Mouse (Mus musculus): ENCODE results near the gene Fpgs. TPM values are rescaled to one million over a fixed set of nuclear protein-coding genes. Genes with fewer than 3 reads are reported as not detected.

Fpgs gene
- polyA plus RNA-seq, 1 experiment from 2014 or later = 28.9 TPM

- ChIA-PET CTCF (no interaction called here), POLR2A (no interaction called here)
- DNase-seq (ENCODE audit: low read depth, low spot score) (no peak), ATAC-seq (no peak)
- in situ Hi-C loops (cut with MboI; ENCODE audit: low pct_unique_long_range_greater_than_20kb) = no loop called here
- TF ChIP-seq CTCF (IDR thresholded peaks at IDR 0.05) = no peak
- H3K27me3 ChIP-seq = no peaks in the 10 kb centered on the region
Measured at GRCm38 (mm10) chr2:32658873-32659272, 45.1 kb downstream of the Fpgs start.

- no peak for ATAC-seq
- CTCF ChIA-PET = no interaction called here
- in situ Hi-C loops (cut with MboI; ENCODE audit: low pct_unique_long_range_greater_than_20kb) = no loop called here
- H3K27me3 ChIP-seq = no peaks in the 10 kb centered on the region
- DNase-seq (ENCODE audit: low read depth, low spot score) = no peak
- no peak for TF ChIP-seq CTCF (IDR thresholded peaks at IDR 0.05)
- POLR2A ChIA-PET = no interaction called here
Measured at GRCm38 (mm10) chr2:32655826-32656225, 48.1 kb downstream of the Fpgs start.

- DNase-seq (ENCODE audit: low read depth, low spot score) (no peak), ATAC-seq (no peak)
- no peaks in the 10 kb centered on the region for H3K27me3 ChIP-seq
- ChIA-PET CTCF (no interaction called here), POLR2A (no interaction called here)
- in situ Hi-C loops (cut with MboI; ENCODE audit: low pct_unique_long_range_greater_than_20kb) = no loop called here
- TF ChIP-seq CTCF (IDR thresholded peaks at IDR 0.05) = no peak
Measured at GRCm38 (mm10) chr2:32655394-32655744, 48.6 kb downstream of the Fpgs start.

- DNase-seq (ENCODE audit: low read depth, low spot score) (no peak), ATAC-seq (no peak)
- CTCF ChIA-PET = no interaction called here
- TF ChIP-seq CTCF (IDR thresholded peaks at IDR 0.05) = no peak
- in situ Hi-C loops (cut with MboI; ENCODE audit: low pct_unique_long_range_greater_than_20kb) = no loop called here
- POLR2A ChIA-PET = no interaction called here
- H3K27me3 ChIP-seq = no peaks in the 10 kb centered on the region
Measured at GRCm38 (mm10) chr2:32654743-32655393, 49.1 kb downstream of the Fpgs start.

- H3K27me3 ChIP-seq = no peaks in the 10 kb centered on the region
- DNase-seq (ENCODE audit: low read depth, low spot score) (no peak), ATAC-seq (peak; percentile 35)
- TF ChIP-seq CTCF (IDR thresholded peaks at IDR 0.05) = no peak
- POLR2A ChIA-PET = no interaction called here
- in situ Hi-C loops (cut with MboI; ENCODE audit: low pct_unique_long_range_greater_than_20kb) = no loop called here
- CTCF ChIA-PET = interaction anchor here (1.5 kb wide), 1 partner anchor 14 kb away, joined by 3 read pairs; no protein-coding TSS in a partner anchor
Measured at GRCm38 (mm10) chr2:32653764-32654163, 50.2 kb downstream of the Fpgs start.

- ChIA-PET POLR2A (no interaction called here), CTCF (interaction anchor here (2.1 kb wide), 1 partner anchor 42 kb away, joined by 6 read pairs; no protein-coding TSS in a partner anchor)
- no peaks in the 10 kb centered on the region for H3K27me3 ChIP-seq
- DNase-seq (ENCODE audit: low read depth, low spot score) (no peak), ATAC-seq (no peak)
- in situ Hi-C loops (cut with MboI; ENCODE audit: low pct_unique_long_range_greater_than_20kb) = no loop called here
- no peak for TF ChIP-seq CTCF (IDR thresholded peaks at IDR 0.05)
Measured at GRCm38 (mm10) chr2:32647366-32647765, 56.6 kb downstream of the Fpgs start.

GRCm38 (mm10) chr2:32646379-32647056 lies 57.4 kb downstream of the Fpgs start, which contains the start of gene Eng:
Gene Eng, plus strand, starts transcription at chr2:32646595.
- no peaks in the 10 kb centered on the region for H3K27me3 ChIP-seq
- no peak for TF ChIP-seq CTCF (IDR thresholded peaks at IDR 0.05)
- POLR2A ChIA-PET = interaction anchor here (1.0 kb wide), 1 partner anchor 9 kb away, joined by 6 read pairs; no protein-coding TSS in a partner anchor
- DNase-seq (ENCODE audit: low read depth, low spot score) (no peak), ATAC-seq (no peak)
- CTCF ChIA-PET = interaction anchor here (1.0 to 2.1 kb wide), 2 partner anchors 14 to 42 kb away, joined by 4 to 6 read pairs; no protein-coding TSS in a partner anchor
- in situ Hi-C loops (cut with MboI; ENCODE audit: low pct_unique_long_range_greater_than_20kb) = no loop called here

GRCm38 (mm10) chr2:32645647-32646046 lies 58.3 kb downstream of the Fpgs start:
- no peaks in the 10 kb centered on the region for H3K27me3 ChIP-seq
- DNase-seq (ENCODE audit: low read depth, low spot score) (no peak), ATAC-seq (no peak)
- TF ChIP-seq CTCF (IDR thresholded peaks at IDR 0.05) = no peak
- CTCF ChIA-PET = interaction anchor here (1.0 to 2.1 kb wide), 2 partner anchors 13 to 43 kb away, joined by 4 to 6 read pairs; no protein-coding TSS in a partner anchor
- POLR2A ChIA-PET = no interaction called here
- in situ Hi-C loops (cut with MboI; ENCODE audit: low pct_unique_long_range_greater_than_20kb) = no loop called here

GRCm38 (mm10) chr2:32644799-32645475 lies 59.0 kb downstream of the Fpgs start:
- in situ Hi-C loops (cut with MboI; ENCODE audit: low pct_unique_long_range_greater_than_20kb) = no loop called here
- H3K27me3 ChIP-seq = no peaks in the 10 kb centered on the region
- ChIA-PET POLR2A (no interaction called here), CTCF (interaction anchor here (2.1 kb wide), 1 partner anchor 44 kb away, joined by 6 read pairs; no protein-coding TSS in a partner anchor)
- ATAC-seq (no peak), DNase-seq (ENCODE audit: low read depth, low spot score) (no peak)
- no peak for TF ChIP-seq CTCF (IDR thresholded peaks at IDR 0.05)

- no peaks in the 10 kb centered on the region for H3K27me3 ChIP-seq
- TF ChIP-seq CTCF (IDR thresholded peaks at IDR 0.05) = no peak
- ChIA-PET POLR2A (no interaction called here), CTCF (interaction anchor here (0.7 kb wide), 1 partner anchor 45 kb away, joined by 3 read pairs; no protein-coding TSS in a partner anchor)
- DNase-seq (ENCODE audit: low read depth, low spot score) (no peak), ATAC-seq (no peak)
- in situ Hi-C loops (cut with MboI; ENCODE audit: low pct_unique_long_range_greater_than_20kb) = no loop called here
Measured at GRCm38 (mm10) chr2:32644083-32644482, 59.9 kb downstream of the Fpgs start.

GRCm38 (mm10) chr2:32642813-32643212 lies 61.1 kb downstream of the Fpgs start:
- ATAC-seq (no peak), DNase-seq (ENCODE audit: low read depth, low spot score) (no peak)
- ChIA-PET CTCF (interaction anchor here (1.1 kb wide), 1 partner anchor 42 kb away, joined by 3 read pairs; no protein-coding TSS in a partner anchor), POLR2A (no interaction called here)
- in situ Hi-C loops (cut with MboI; ENCODE audit: low pct_unique_long_range_greater_than_20kb) = no loop called here
- H3K27me3 ChIP-seq = no peaks in the 10 kb centered on the region
- TF ChIP-seq CTCF (IDR thresholded peaks at IDR 0.05) = no peak
